Mouse (Mus musculus): ENCODE results near the gene Cebpe. TPM values are rescaled to one million over a fixed set of nuclear protein-coding genes. Genes with fewer than 3 reads are reported as not detected.

The Cebpe gene
- total RNA-seq, 1 experiment, result not detected

- in situ Hi-C loops (cut with MboI; ENCODE audit: low sequenced_read_pairs in 2 of 2, unreplicated experiment in 2 of 2), result no loop called here
- Histone ChIP-seq H3K36me3 (ENCODE audit: control insufficient read depth, insufficient read depth, low read length, poor library complexity, severe bottlenecking) (no peaks in the 10 kb centered on the region), H3K4me1 (ENCODE audit: control insufficient read depth in 2 of 2, insufficient read depth in 2 of 2, low read length in 2 of 2, poor library complexity in 1 of 2) (peaks cover 1 to 7% of the 10 kb centered on the region in 2 experiments; a peak in 1 of 4 replicates), H3K4me3 (ENCODE audit: insufficient read depth in 1 of 2, low read depth in 1 of 2, low read length in 2 of 2, poor library complexity in 1 of 2, severe bottlenecking in 1 of 2) (no peak overlapping the region), H3K9ac (ENCODE audit: insufficient read depth, low read depth, low read length, poor library complexity, severe bottlenecking) (no peak overlapping the region), H3K27ac (ENCODE audit: insufficient read depth, low read depth, low read length, poor library complexity, severe bottlenecking) (no peak overlapping the region), H3K9me3 (ENCODE audit: control insufficient read depth, insufficient read depth, low read depth, low read length) (no peaks in the 10 kb centered on the region)
- no peak for TF ChIP-seq ZC3H11A (IDR thresholded peaks at IDR 0.05; ENCODE audit: borderline replicate concordance, low read depth, low read length)
- TF ChIP-seq ZNF384 (IDR thresholded peaks at IDR 0.05; ENCODE audit: low read depth, low read length), result no peak
- TF ChIP-seq MAFK (IDR thresholded peaks at IDR 0.05; ENCODE audit: insufficient read depth, low read depth, low read length), result no peak
- no peak for TF ChIP-seq HCFC1 (IDR thresholded peaks at IDR 0.05; ENCODE audit: borderline replicate concordance, insufficient read depth, low read length)
- no peak for TF ChIP-seq CHD2 (IDR thresholded peaks at IDR 0.05; ENCODE audit: low read depth, low read length)
- DNase-seq (ENCODE audit: low read depth, low spot score), result no peak
Measured at GRCm38 (mm10) chr14:54752938-54753337, 41.0 kb upstream of the Cebpe start.

- no peak for TF ChIP-seq CHD2 (IDR thresholded peaks at IDR 0.05; ENCODE audit: low read depth, low read length)
- no peak for TF ChIP-seq HCFC1 (IDR thresholded peaks at IDR 0.05; ENCODE audit: borderline replicate concordance, insufficient read depth, low read length)
- TF ChIP-seq ZC3H11A (IDR thresholded peaks at IDR 0.05; ENCODE audit: borderline replicate concordance, low read depth, low read length), result no peak
- no peak for TF ChIP-seq MAFK (IDR thresholded peaks at IDR 0.05; ENCODE audit: insufficient read depth, low read depth, low read length)
- no peak for TF ChIP-seq ZNF384 (IDR thresholded peaks at IDR 0.05; ENCODE audit: low read depth, low read length)
- in situ Hi-C loops (cut with MboI; ENCODE audit: low sequenced_read_pairs in 2 of 2, unreplicated experiment in 2 of 2), result no loop called here
- Histone ChIP-seq H3K4me1 (ENCODE audit: control insufficient read depth in 2 of 2, insufficient read depth in 2 of 2, low read length in 2 of 2, poor library complexity in 1 of 2) (peaks cover 1 to 7% of the 10 kb centered on the region in 2 experiments; a peak in 1 of 4 replicates), H3K36me3 (ENCODE audit: control insufficient read depth, insufficient read depth, low read length, poor library complexity, severe bottlenecking) (no peaks in the 10 kb centered on the region), H3K9ac (ENCODE audit: insufficient read depth, low read depth, low read length, poor library complexity, severe bottlenecking) (no peak overlapping the region), H3K4me3 (ENCODE audit: insufficient read depth in 1 of 2, low read depth in 1 of 2, low read length in 2 of 2, poor library complexity in 1 of 2, severe bottlenecking in 1 of 2) (no peak overlapping the region), H3K27ac (ENCODE audit: insufficient read depth, low read depth, low read length, poor library complexity, severe bottlenecking) (no peak overlapping the region), H3K9me3 (ENCODE audit: control insufficient read depth, insufficient read depth, low read depth, low read length) (no peaks in the 10 kb centered on the region)
- no peak for DNase-seq (ENCODE audit: low read depth, low spot score)
Measured at GRCm38 (mm10) chr14:54751768-54752167, 39.8 kb upstream of the Cebpe start.

- TF ChIP-seq MAFK (IDR thresholded peaks at IDR 0.05; ENCODE audit: insufficient read depth, low read depth, low read length), result no peak
- TF ChIP-seq HCFC1 (IDR thresholded peaks at IDR 0.05; ENCODE audit: borderline replicate concordance, insufficient read depth, low read length), result no peak
- no peak for TF ChIP-seq ZNF384 (IDR thresholded peaks at IDR 0.05; ENCODE audit: low read depth, low read length)
- no peak for TF ChIP-seq ZC3H11A (IDR thresholded peaks at IDR 0.05; ENCODE audit: borderline replicate concordance, low read depth, low read length)
- TF ChIP-seq CHD2 (IDR thresholded peaks at IDR 0.05; ENCODE audit: low read depth, low read length), result no peak
- no peaks in the 10 kb centered on the region for H3K9me3 ChIP-seq (ENCODE audit: control insufficient read depth, insufficient read depth, low read depth, low read length)
- H3K9ac ChIP-seq (ENCODE audit: insufficient read depth, low read depth, low read length, poor library complexity, severe bottlenecking), result no peak overlapping the region
- H3K4me3 ChIP-seq (ENCODE audit: insufficient read depth in 1 of 2, low read depth in 1 of 2, low read length in 2 of 2, poor library complexity in 1 of 2, severe bottlenecking in 1 of 2), result no peak overlapping the region
- no peaks in the 10 kb centered on the region for H3K36me3 ChIP-seq (ENCODE audit: control insufficient read depth, insufficient read depth, low read length, poor library complexity, severe bottlenecking)
- DNase-seq (ENCODE audit: low read depth, low spot score), result no peak
- in situ Hi-C loops (cut with MboI; ENCODE audit: low sequenced_read_pairs in 2 of 2, unreplicated experiment in 2 of 2), result no loop called here
- no peak overlapping the region for H3K27ac ChIP-seq (ENCODE audit: insufficient read depth, low read depth, low read length, poor library complexity, severe bottlenecking)
- peaks cover 0 to 4% of the 10 kb centered on the region in 2 experiments; a peak in 2 of 4 replicates for H3K4me1 ChIP-seq (ENCODE audit: control insufficient read depth in 2 of 2, insufficient read depth in 2 of 2, low read length in 2 of 2, poor library complexity in 1 of 2)
Measured at GRCm38 (mm10) chr14:54749238-54749637, 37.3 kb upstream of the Cebpe start.

GRCm38 (mm10) chr14:54747942-54748917 is 36.3 kb upstream of the Cebpe start:
- H3K4me3 ChIP-seq (ENCODE audit: insufficient read depth in 1 of 2, low read depth in 1 of 2, low read length in 2 of 2, poor library complexity in 1 of 2, severe bottlenecking in 1 of 2), result no peak overlapping the region
- in situ Hi-C loops (cut with MboI; ENCODE audit: low sequenced_read_pairs in 2 of 2, unreplicated experiment in 2 of 2), result no loop called here
- peak; percentile 96 for TF ChIP-seq ZNF384 (IDR thresholded peaks at IDR 0.05; ENCODE audit: low read depth, low read length)
- TF ChIP-seq ZC3H11A (IDR thresholded peaks at IDR 0.05; ENCODE audit: borderline replicate concordance, low read depth, low read length), result no peak
- H3K4me1 ChIP-seq (ENCODE audit: control insufficient read depth in 2 of 2, insufficient read depth in 2 of 2, low read length in 2 of 2, poor library complexity in 1 of 2), result peaks cover 0 to 4% of the 10 kb centered on the region in 2 experiments; a peak in 2 of 4 replicates
- no peak overlapping the region for H3K9ac ChIP-seq (ENCODE audit: insufficient read depth, low read depth, low read length, poor library complexity, severe bottlenecking)
- no peak overlapping the region for H3K27ac ChIP-seq (ENCODE audit: insufficient read depth, low read depth, low read length, poor library complexity, severe bottlenecking)
- H3K36me3 ChIP-seq (ENCODE audit: control insufficient read depth, insufficient read depth, low read length, poor library complexity, severe bottlenecking), result no peaks in the 10 kb centered on the region
- no peak for DNase-seq (ENCODE audit: low read depth, low spot score)
- H3K9me3 ChIP-seq (ENCODE audit: control insufficient read depth, insufficient read depth, low read depth, low read length), result no peaks in the 10 kb centered on the region
